In genomic region chr9:106183996-106184395, GRCm38 (mm10) we compare ENCODE assay signal across 17 mouse cellular contexts. TPM values are rescaled to one million over a fixed set of nuclear protein-coding genes. Genes with fewer than 3 reads are reported as not detected.
"Had no signal": no experiment of that assay in that cellular context is flagged by ENCODE, and none has a peak within 500 bp of the region (broad histone marks: within the 10 kb centered on the region; RNA-seq: fewer than 3 reads in every experiment).

No protein-coding gene starts in this region.

- H3K9me3 ChIP-seq: lung, embryonic 15.5 days; megakaryocyte, embryonic 14.5 days; midbrain, embryonic 13.5 days; midbrain, embryonic 15.5 days; neural tube, embryonic 12.5 days; stomach, embryonic 15.5 days had no signal

- H3K27me3 ChIP-seq: lung, embryonic 15.5 days; megakaryocyte, embryonic 14.5 days; midbrain, embryonic 13.5 days; midbrain, embryonic 15.5 days; neural tube, embryonic 12.5 days; stomach, embryonic 15.5 days had no signal

- H3K4me3 ChIP-seq: lung, embryonic 15.5 days; megakaryocyte, embryonic 14.5 days; midbrain, embryonic 13.5 days; midbrain, embryonic 15.5 days; neural tube, embryonic 12.5 days; stomach, embryonic 15.5 days had no signal

- H3K4me1 ChIP-seq: lung, embryonic 15.5 days; megakaryocyte, embryonic 14.5 days; midbrain, embryonic 15.5 days; neural tube, embryonic 12.5 days; stomach, embryonic 15.5 days had no signal

- H3K9ac ChIP-seq: lung, embryonic 15.5 days; midbrain, embryonic 13.5 days; midbrain, embryonic 15.5 days; neural tube, embryonic 12.5 days; stomach, embryonic 15.5 days had no signal

- ATAC-seq: lung, postnatal 0 days; midbrain, embryonic 13.5 days; midbrain, embryonic 15.5 days had no signal

- H3K27ac ChIP-seq: lung, embryonic 15.5 days; macrophage; midbrain, embryonic 13.5 days; midbrain, embryonic 15.5 days; neural tube, embryonic 12.5 days; stomach, embryonic 15.5 days; stomach, postnatal 0 days had no signal

- DNase-seq: lung, adult 2 months; lung, postnatal 14 days; lung, postnatal 36 days; right cerebral cortex, postnatal 14 days; thymus, adult 2 months; thymus, postnatal 25 days; thymus, postnatal 4 days had no signal

- H3K4me2 ChIP-seq: lung, embryonic 15.5 days; midbrain, embryonic 11.5 days; midbrain, embryonic 13.5 days; midbrain, embryonic 15.5 days; neural tube, embryonic 12.5 days; stomach, embryonic 15.5 days had no signal

RNA-seq across cellular contexts. Expression of gene Tlr9, which starts 38.4 kb away (rescaled TPM):
- polyA plus RNA-seq: lung, embryonic 15.5 days; midbrain, embryonic 11.5 days; midbrain, embryonic 13.5 days; neural tube, embryonic 12.5 days had no signal
